Mouse (Mus musculus) spleen, postnatal 4 days (tissue): Measurements from ENCODE around the gene Olfr446.

Source experiments
- DNase-seq, 2 experiments: peaks; one replicate each; pipeline ENCODE4 v3.0.0; 2022; ENCODE audit warnings: low spot score in 2 of 2

Gene Olfr446

DNA sequence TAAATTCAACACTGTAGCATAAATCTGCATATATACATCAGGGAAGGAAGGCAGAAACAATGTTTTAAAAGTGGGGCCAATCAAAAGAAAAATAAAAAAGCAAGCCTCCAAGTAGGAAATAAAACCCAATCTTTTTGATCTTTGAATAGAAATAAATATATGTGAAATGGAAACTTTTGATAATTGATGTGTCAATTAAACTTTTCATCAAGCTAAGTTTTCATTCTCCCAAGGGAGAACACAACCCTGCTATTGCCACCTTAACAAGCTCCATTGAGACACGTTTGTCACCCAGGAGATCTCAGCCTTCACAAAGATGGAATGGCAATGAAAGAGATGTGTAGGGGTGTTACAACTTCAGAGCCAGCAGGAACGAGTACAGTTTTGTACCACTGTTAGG is at the start of gene Olfr446:
Gene Olfr446, plus strand, starts transcription at position 301 of the 400 bp plus-strand sequence.
- no peak for DNase-seq

DNA sequence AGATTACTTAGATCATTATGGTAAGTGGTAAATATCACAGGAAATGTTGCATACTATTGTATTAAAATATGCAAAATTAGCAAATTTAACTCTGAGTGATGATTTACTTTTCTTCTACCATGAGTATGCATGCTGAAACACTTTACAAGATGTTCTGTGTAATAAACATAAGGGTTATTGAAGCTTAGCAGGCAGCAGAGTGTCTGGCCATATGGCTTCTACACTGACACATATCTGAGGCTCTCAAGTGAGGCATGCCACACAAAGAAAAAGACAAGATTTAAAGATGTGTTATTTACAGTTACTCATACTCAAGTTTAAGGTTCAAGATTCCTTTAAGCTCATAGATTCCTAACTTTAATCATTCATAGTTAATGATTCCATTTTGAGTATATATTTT is 44.9 kb upstream of the Olfr446 start:
- DNase-seq, result no peak

DNA sequence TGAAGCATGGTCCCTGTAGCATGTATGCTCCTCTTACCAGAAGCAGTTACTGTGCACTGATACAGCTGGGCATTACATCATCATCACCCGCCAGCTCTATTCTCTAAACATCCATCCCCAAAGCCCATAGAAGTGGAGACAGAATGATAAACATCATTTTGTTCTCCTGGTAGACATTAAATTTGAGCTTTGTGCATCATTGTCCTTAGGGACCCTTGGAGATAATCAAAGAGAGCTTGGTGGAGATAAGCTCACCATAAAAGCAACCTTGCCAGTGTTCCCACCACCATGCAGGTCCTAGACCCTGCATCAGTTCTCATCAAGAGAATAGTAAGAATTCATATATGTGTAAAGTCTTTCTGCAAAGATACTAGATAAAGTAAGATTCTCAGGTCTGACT is 31.0 kb upstream of the Olfr446 start, which contains the start of gene Olfr448:
Gene Olfr448, plus strand, starts transcription at position 301 of the 400 bp plus-strand sequence.
- DNase-seq, result no peak

- DNase-seq, result no peak
These were observed 20.8 kb upstream of the Olfr446 start for GRCm38 (mm10) chr6:42900345-42900744.

DNA sequence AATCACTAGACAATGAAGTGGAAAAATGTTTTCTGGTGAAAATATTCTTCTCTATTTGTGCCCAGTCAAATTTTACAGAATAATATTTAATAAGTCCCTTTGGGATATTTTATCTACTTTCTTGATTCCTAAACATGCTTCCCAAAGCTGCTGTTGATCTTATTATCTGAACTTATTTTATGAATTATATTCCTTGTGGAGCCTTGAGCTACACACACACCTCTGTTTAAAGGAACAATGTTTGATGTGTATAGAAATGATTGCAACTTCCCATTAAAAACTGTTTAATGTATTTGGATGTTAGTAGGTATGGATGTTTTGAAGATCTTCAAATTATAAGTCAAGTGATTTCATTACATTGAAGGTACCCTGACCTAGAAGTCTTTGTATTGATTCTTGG is 12.6 kb upstream of the Olfr446 start, which contains the start of gene Olfr447:
Gene Olfr447, plus strand, starts transcription at position 301 of the 400 bp plus-strand sequence.
- DNase-seq, result no peak

DNA sequence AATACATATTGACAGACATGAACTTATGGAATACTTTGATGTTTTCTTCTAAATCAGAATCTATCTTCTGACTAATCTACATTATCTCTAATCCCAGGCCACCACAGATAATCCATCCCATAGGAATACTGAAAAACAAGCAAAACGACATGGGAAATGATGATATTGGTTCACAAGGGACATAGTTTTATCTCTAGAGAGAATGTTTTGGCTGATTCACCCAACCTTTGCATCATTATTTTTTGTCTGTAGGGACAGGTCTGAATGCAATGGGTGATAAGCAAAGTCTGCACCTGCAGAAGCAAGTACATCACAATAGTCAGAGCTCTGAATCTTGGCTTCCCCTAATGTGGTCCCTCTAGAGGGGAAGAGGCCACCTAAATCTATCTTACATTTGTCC is 27.6 kb downstream of the Olfr446 start, which contains the start of gene Olfr444:
Gene Olfr444, plus strand, starts transcription at position 301 of the 400 bp plus-strand sequence.
- no peak for DNase-seq

GRCm38 (mm10) chr6:42980377-42980776 is 59.2 kb downstream of the Olfr446 start:
- no peak for DNase-seq
